Mouse (Mus musculus) monocyte, adult 2 months (primary cell): ENCODE data around the gene Vps53.
"Not testable (repeated sequence)": the region's sequence is repeated elsewhere in the genome, so short reads cannot be mapped to it uniquely, and the experiment has no call there.

ENCODE experiments used
- DNase-seq, 2 experiments: peaks; one replicate each; pipeline ENCODE4 v3.0.0; 2022; ENCODE audit warnings: low spot score in 2 of 2, low read depth in 1 of 2

Gene Vps53

DNA sequence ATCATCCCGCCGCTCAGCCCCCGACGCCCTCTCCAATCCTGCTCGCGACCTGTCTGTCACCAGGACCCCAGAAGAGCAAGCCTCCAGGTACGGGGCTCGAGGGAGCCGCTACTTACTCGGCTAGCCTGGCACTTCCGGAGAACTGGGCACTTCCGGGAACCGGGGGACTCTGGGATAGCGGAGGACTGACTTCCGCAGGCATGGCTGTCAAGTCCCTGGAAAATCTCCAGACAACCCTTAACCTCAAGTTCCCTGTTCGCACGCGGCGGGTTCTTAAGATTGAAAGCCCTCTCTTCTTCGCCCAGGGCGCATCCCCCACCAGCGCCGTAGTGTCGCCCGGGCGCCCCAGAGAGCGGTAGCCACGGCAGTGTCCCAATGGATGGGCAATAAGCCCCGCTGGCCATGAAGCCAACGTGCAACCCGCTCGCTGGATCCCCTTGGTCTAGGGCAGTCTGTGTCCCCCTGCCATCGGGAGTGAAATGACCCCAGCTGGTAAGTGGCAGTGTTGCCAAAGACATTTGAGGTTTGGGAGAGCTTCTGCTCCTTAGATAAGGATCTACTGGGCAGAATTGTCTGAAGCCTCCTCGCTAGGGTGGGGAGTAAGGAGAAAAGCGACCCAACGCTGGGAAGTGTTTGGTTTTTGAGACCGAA lies at the start of gene Vps53, which contains the start of gene Fam57a:
Gene Vps53 (minus strand): TSS at position 153 of the 651 bp plus-strand sequence.
Gene Fam57a (plus strand): TSS at position 177 of the 651 bp plus-strand sequence.
- DNase-seq, result peak; percentile 52 to 58

DNA sequence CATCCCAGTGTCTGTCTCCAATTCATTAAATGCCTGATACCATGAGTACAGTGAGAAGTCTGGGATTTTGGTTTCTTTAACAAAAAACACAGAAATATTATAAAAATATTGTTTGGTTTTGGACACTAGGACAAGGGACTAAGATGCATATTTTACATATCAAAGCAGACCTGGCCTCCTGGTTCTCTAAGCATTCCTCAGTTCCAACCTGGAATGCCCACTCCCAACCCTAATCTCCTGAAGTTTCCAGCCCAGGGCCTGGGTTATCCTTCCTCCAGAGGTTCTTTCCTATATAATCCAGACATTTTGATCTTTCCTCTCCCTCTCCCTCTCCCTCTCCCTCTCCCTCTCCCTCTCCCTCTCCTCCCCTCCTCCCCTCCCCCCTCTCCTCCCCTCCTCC lies 45.6 kb upstream of the Vps53 start:
- DNase-seq, result no peak

DNA sequence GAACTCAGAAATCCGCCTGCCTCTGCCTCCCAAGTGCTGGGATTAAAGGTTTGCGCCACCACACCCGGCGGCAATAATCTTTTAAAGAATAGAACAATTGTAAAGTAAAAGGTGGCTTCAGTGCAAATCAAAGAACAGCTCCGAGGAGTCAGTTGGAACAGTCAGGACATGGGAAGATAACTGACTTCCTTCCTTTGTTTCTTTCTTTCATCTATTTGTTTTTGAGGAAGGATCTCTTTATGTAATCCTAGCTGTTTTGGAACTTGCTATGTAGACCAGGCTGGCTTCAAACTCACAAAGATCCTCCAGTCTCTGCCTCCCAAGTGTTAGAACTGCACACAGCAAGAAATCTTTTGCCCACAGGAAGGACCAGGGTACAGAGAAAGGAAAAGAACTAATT lies 45.2 kb upstream of the Vps53 start:
- DNase-seq, result no peak

DNA sequence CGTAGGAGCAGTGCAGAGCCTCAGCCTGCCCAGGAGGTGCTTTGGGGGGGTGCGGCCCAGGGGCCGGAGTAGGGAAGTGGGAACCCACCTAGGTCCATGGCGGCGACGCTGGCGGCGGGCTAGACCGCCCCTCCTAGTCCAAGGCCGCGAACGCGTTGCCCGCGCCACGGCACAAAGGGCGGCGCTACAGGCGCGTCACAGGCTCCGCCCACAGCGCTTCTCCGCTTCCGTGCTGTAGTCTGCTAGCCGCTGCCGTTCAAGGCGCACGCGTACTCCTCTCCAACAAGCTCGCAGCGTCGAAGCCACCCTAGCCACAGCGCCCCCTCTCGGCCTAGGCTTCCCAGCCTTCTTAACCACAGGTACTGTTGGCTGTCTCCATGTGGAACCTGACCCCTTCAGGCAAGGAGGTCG lies 37.9 kb upstream of the Vps53 start, which contains the start of the genes Dbil5 and Gemin4:
Gene Dbil5 (plus strand): TSS at position 219 of the 411 bp plus-strand sequence.
Gene Gemin4 (minus strand): TSS at position 275 of the 411 bp plus-strand sequence.
- DNase-seq, result peak; percentile 84 to 93

DNA sequence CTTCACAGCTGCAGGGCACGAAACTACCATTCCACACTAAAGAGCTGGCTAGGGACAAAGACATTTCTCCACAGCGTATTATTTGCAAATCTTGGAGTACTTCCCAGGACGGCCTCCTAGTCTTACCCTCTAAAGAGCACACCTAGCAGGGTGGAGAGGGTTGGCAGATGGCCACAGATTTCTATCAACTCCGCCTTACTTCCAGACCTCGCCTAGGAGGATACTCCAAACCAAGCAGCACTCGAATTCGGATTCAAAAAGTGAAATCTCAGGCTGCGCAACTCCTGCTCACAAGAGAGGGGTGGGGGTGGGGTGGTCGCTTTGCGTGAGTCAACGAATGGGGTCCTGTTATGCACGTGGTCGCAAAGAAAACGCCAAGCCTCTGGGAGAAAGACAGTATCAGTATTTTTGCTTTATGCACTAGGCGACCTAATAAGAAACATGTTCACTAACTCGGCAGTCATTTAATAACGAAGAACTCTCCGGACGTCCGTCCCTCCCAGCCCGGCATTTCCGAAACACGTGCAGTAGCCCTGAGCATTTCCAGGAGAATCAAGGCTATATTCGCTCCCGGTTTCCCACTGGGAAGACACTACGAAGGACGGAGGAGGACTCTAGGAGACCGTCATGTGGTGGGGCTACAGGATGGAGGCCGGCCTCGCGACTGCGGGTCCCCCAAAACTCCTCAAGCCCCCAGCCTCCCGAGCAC lies 37.4 kb upstream of the Vps53 start:
- no peak for DNase-seq

DNA sequence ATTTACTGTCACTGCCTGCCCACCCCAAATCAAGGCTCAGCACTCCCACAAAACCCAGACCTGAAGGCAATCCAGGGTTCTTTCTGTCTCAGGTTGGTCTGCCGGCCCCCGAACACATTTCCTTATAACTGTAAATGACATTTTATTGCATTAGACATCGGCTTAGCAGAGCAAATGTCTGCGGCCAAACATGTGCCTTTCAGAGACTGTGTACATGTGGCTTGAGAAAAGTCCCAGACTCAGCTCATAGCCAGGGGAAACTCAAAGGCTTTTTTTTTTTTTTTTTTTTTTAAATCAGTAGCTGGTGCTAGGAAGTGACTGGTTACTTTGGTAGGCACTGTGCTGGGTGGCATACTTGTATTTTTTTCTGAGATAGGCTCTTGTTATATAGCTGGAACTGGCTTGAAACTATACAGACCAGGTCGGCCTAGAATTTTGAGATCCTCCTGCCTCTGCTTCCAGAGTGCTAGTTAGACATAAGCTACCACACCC lies 36.6 kb upstream of the Vps53 start:
- no peak for DNase-seq

DNA sequence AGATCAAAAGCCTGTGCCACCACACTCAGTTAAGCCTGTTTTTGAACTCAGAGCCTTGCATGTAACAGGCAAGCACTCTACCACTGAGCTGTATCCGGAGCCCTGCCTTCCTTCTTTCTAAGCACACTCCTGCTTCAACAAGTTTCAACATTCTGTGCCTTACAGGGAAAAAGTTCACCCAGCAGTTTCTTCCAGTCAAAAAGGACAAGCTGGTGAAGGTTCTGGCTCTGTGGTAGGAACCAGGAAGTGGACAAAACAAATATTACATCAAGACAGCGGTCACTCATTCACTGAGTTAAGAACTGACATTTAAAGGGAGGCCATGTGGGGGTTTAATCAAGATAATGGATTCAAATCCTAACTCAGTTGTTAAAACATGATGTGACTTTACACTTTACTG lies 35.6 kb upstream of the Vps53 start:
- DNase-seq, result no peak

DNA sequence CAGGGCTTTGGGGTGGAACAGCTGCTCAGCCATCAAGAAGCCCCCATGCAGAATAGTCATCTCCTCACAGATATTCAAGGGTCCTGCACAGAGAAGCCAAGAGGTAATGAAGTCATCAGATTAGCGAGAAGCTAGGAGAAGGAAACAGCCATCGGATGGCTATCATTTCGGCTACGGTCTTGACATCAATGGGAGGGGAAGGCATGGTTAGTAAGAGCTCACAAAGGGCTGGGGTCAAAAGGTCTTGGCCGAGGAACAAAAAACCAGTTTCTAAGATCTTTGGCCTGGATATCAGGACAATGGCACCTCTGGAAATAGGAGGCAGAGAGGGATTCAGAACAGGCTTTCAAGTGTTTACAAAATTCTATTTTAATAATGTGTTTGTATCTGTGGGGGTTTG lies 34.4 kb upstream of the Vps53 start:
- DNase-seq, result no peak

DNA sequence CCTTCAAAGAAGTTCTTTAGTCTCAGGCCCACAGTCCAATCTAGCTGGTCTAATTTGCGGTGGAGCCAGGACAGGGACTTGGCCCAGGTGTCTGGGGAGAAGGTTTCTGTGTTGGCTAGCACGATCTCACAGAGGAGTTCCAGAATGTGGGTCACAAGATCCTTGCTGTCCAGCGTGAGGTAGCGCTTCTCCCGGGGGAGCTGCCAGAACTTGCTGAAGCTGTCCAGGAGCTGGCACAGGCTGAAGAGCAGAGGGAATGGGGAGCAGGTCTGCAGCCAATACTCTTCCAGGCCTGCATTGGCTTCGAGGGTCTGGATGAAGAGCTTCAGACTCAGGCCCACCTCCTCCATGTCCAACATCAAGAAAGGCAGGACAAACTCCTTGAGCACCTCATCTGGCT lies 32.1 kb upstream of the Vps53 start:
- DNase-seq, result not testable (repeated sequence)

DNA sequence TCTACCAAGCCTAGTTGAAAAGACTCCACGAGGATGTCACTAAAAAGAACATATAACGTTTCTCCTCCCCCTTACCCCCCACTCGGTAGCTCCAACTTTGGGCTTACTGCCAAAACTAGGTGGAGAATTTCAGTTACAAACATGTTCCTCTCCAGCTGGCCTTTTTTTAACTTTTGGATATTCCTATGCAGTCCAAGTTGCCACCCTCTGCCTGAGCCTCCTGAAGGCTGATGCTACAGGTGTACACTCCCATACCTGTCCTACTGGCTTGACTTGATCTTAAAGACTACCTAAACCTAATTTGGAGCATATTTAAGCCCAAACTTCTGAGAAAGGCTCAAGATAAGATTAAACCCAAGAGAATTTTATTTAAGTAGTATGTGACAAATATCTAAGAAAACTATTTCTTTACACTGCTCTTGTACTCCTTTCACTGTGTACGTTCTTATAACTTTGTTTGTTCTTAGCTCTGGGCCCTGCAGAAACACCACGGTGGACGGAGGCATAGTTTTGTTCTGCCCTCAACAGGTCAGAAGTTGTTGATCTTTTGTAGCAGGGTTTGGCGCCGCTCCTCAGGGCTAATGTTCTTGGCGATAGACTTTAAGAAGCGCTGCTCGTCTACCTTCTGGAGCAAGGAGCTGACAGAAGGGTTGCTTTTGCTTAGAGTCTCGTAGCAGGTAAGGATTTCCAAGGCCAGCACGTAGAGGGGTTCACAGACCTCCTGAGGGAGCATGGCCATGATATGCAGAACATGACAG lies 31.0 kb upstream of the Vps53 start:
- no peak for DNase-seq

DNA sequence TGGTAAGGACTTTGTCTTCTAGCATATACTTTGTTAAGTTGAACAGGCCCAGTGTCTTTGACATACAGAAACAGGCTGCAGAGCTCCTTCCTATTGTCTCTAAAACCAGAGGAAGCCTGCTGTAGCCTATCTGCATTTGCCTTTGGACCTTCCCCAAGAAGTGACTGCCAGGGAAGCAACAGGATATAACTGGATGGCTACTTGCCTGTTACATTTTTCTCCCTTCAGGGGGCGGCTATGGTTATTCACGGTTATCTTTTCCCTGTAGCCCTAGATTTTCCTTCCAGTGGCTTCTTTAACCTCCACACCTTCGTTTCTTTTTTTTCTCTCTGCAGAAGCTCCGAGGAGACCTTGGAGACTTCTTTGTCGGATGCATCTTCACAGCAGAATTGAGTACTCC lies 27.3 kb upstream of the Vps53 start:
- no peak for DNase-seq

DNA sequence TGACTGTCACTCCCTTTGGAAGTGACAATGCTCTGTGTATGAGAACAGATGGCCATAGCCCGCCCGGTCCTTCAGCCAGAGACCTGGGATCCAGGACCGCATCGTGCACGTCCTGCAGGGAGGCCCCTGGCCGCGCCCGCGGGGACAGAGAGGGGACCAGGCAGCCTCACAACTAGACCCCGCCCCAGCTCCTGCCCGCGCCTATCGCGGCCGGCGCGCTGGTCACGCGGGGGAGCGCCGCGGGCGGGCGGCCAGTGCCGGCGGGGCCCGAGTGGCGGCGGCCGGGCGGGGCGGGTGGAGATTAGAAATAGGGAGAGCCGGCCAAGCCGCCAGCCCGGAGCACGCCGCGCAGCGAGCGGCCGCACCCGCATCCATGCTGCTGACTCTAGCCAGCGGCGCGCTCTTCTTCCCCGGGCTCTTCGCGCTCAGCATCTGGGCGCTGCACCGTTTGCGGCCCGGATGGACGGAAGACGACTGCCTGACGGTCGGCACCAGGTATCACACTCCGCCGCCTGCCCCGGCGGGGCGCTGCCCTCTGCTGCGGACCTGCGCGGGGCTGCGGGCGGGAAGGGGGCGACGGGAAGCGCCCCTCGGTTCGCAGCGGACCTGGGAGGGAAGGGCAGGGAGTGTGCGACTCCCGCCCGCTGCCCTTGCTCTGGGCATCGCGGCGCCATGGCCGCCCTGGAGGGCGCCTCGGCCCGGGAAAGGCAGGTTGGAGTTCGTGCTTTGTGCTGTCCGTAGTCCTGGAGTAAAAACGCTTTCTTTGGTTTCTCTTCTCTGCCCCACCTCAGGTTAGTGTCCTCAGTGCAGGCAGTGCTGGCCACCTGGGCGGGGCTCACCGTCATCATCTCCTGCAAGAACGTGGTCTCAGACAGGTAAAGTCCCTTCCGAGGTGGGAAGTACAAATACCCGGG lies 22.6 kb upstream of the Vps53 start:
- DNase-seq, result peak; percentile 29 to 58

DNA sequence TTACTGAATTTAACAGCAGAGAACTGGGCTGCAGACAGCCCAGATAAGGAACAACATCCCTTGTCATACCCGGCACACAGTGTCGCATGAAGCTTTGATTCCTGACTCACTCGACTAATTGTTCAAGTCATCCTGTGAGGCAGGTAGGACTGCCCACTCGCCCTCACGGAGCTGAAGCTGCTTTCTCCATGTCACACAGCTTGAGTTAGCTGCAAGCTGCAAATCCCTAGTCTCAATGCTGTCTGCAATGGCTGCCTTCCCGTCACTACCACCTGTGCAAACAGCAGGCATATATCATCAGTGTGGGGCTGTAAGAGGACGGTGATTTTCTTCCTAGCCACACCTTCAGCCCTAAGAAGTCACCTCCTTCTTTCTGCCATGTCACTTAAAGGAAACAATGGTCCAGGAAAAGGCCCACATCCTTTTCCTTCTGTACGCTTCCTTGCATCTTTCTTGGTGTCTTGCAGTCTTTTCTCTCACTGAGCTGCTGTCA lies 17.6 kb upstream of the Vps53 start:
- DNase-seq, result no peak

DNA sequence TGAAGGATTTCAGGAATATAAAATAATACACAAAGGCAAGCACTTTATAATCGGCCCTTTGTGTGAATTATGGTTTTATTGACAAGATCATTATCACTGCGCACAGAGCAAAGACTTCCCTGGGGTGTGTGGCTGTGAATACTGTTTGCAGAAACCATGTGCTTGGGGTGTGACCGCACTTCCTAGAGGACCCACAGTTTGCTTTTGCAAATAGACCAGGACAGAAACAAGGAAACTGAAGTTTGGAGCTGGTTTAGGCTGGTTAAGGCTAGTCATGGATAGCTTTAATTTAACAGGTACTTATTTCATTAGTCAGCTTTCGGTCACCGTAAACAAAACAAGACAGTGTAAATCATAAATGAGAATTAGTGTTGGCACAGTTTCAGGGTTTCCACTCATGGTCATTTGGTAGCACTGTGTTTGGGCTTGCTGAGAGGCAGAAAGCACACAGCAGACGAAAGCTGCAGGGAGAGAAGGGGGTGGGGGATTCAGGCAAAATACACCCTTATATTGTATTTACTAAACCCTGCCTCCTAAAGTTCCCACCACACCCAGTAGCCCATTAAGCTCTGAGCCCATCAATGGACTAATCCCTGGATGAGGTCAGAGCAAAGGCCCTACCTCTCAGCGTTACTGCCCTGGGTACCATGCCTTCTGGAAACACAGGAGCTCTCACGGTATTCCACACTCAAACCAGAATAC lies 17.0 kb upstream of the Vps53 start:
- DNase-seq, result no peak

DNA sequence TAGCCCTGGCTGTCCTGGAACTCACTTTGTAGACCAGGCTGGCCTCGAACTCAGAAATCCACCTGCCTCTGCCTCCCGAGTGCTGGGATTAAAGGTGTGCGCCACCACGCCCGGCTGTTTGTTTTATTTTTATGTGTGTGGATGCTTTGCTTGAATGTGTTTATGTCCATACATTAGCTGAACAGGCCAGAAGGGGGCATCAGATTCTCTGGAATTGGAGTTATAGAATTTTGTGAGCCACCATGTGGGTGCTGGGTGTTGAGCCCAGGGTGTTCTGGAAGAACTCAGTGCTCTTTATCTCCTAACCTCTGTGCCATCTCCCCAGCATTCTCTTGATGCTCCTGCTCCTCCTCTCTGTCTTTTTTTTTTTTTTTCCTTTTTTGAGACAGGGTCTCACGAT lies 7.5 kb upstream of the Vps53 start:
- DNase-seq, result no peak

DNA sequence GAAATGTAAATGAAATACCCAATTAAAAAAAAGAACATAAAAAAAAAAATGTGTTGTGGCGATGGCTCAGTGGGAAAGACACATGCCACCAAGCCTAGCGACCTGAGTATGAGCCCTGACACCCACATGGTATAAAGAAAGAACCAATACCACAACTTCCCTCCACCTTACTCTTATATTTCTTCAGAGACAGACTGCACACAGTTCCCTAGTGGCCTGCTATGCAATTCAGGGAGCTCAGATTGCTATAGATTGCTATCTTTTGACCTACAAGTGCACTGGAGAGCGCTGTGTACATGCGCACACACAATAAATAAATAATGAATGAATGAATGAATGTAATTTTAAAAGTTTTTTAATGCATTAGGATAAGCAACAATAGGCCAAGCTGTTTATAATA lies 4.3 kb upstream of the Vps53 start:
- no peak for DNase-seq

DNA sequence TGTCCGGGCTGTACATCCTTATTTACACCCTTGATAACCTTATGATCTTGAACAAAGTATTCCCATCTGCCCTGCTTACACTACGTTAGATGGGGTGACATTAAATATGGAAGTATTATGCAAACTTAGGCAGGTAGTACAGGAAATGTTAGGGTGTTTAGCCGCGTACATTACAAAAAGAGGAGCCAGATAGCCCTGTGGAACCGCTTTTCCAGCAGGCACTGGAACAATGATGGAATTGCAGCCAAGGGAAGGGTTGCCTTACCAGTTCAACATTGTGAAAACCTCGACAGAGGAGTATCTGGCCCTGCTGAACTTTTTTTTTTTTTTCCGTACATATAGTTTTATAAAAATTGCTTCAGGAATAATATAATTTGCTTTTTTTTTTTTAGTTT lies 696 bp upstream of the Vps53 start:
- no peak for DNase-seq

DNA sequence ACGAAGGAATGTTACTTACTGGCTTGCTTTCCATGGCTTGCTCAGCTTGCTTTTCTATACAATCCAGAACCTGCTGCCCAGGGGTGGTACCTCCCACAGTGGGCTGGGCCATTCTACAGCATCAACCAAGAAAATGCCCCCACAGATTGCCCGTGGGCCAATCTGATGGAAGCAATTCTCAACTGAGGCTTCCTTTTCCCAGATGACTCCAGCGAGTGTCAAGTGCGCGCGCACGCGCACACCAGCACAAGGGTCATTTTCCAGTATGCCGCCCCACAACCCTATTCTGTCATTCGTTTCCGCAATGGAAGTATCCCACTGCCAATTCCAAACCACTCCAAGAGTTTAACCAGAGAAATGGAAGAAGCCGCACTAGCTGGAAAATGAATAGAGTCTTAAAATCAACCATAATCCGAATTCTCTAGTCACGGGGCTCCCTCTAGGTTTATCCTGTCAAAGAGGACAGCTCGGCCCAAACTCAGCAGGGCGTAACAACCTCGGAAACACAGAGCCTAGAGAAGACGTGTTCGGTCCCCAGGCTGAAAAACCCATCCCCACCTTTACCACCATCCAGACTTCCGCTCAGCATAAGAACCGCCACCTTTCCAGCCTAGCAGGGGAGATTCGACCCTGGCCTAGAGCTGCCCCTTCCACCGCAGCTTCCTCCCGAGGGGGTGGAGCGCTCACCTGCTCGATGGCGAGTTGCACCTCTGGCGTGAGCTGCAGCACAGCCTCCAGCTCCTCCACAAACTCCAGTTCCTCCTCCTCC lies 537 bp downstream of the Vps53 start:
- no peak for DNase-seq

DNA sequence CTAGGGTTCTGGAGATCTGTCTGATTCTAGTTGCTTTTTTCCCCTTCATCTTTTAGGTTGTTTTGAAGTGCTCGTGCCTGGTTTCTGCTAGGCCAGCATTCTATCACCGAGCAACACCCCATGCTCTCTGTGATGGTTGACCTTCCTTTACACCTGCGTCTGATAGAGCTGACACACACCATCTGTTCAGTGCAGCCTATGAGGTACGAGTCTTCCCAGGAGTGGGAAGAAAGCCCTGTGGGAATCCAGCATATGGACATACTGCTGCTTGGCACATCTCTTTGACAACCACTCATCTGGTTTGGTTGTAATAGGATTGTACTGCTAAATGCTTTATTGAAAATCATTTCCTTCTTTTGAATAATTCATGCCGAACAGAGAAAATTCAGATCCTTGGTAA lies 9.2 kb downstream of the Vps53 start:
- no peak for DNase-seq
